Comparison of ENCODE assay signal across 19 mouse cellular contexts in genomic region chr4:43503506-43503905, GRCm38 (mm10). TPM values are rescaled to one million over a fixed set of nuclear protein-coding genes. Genes with fewer than 3 reads are reported as not detected.
DNase-seq lines count a peak whose midpoint lies in the region; ATAC-seq lines count a peak whose summit lies in the region.
"Had no signal": no experiment of that assay in that cellular context is flagged by ENCODE, and none has a peak within 500 bp of the region (broad histone marks: within the 10 kb centered on the region; RNA-seq: fewer than 3 reads in every experiment).

No protein-coding gene starts in this region.

- H3K9me3 ChIP-seq in kidney, embryonic 14.5 days (ENCODE audit: control insufficient read depth, low read length), result no peaks in the 10 kb centered on the region
- H3K9me3 ChIP-seq in intestine, embryonic 16.5 days (ENCODE audit: control insufficient read depth, low read length), result no peaks in the 10 kb centered on the region
- H3K9me3 ChIP-seq: embryonic facial prominence, embryonic 13.5 days; forebrain, embryonic 12.5 days; heart, embryonic 15.5 days had no signal

- no peak for ATAC-seq in kidney, embryonic 14.5 days (ENCODE audit: low FRiP score, low TSS enrichment)
- ATAC-seq in intestine, embryonic 16.5 days, result no peak
- ATAC-seq: forebrain, embryonic 16.5 days had no signal

- no peak overlapping the region for H3K9ac ChIP-seq in kidney, embryonic 14.5 days (ENCODE audit: low read depth, low read length)
- no peak overlapping the region for H3K9ac ChIP-seq in intestine, embryonic 16.5 days (ENCODE audit: low read depth, low read length)
- H3K9ac ChIP-seq: embryonic facial prominence, embryonic 13.5 days; forebrain, embryonic 12.5 days; heart, embryonic 15.5 days had no signal

- H3K27ac ChIP-seq in kidney, embryonic 14.5 days (ENCODE audit: low read depth, low read length), result no peak overlapping the region
- H3K27ac ChIP-seq in intestine, embryonic 16.5 days (ENCODE audit: low read length), result peak overlapping the region; percentile 57; the same call in 1 of the 2 replicates
- H3K27ac ChIP-seq: embryonic facial prominence, embryonic 13.5 days; forebrain, embryonic 12.5 days; heart, adult 2 months; heart, embryonic 15.5 days had no signal

- H3K36me3 ChIP-seq in kidney, embryonic 14.5 days (ENCODE audit: control insufficient read depth, insufficient read depth, low read length), result no peaks in the 10 kb centered on the region
- no peaks in the 10 kb centered on the region for H3K36me3 ChIP-seq in intestine, embryonic 16.5 days (ENCODE audit: control insufficient read depth, insufficient read depth, low read length)
- H3K36me3 ChIP-seq: embryonic facial prominence, embryonic 13.5 days; forebrain, embryonic 12.5 days; heart, embryonic 15.5 days had no signal

- H3K4me3 ChIP-seq in kidney, embryonic 14.5 days (ENCODE audit: low read length), result no peak overlapping the region
- no peak overlapping the region for H3K4me3 ChIP-seq in intestine, embryonic 16.5 days (ENCODE audit: low read length)
- H3K4me3 ChIP-seq: embryonic facial prominence, embryonic 13.5 days; forebrain, embryonic 12.5 days; heart, adult 2 months; heart, embryonic 15.5 days had no signal

- peak; percentile 81 for DNase-seq in kidney, adult 9 months
- peak; percentile 12 for DNase-seq in kidney, postnatal 10 days
- no peak for DNase-seq in lung, postnatal 25 days (ENCODE audit: low spot score)
- no peak for DNase-seq in ovary, postnatal 36 days (ENCODE audit: low spot score)
- DNase-seq: adrenal gland, adult 2 months; adrenal gland, postnatal 25 days; cerebellum, adult 18-20 months; cerebellum, adult 9-11 months; cerebellum, postnatal 36 days; gastrocnemius, postnatal 10 days; heart, adult 2 months; heart, postnatal 14 days had no signal

- no peak overlapping the region for H3K4me2 ChIP-seq in kidney, embryonic 14.5 days (replicated peaks; ENCODE audit: low read depth, low read length)
- H3K4me2 ChIP-seq in intestine, embryonic 16.5 days (ENCODE audit: low read depth, low read length), result peak overlapping the region; percentile 4; the same call in 1 of the 2 replicates
- H3K4me2 ChIP-seq: embryonic facial prominence, embryonic 13.5 days; forebrain, embryonic 12.5 days; heart, embryonic 11.5 days; heart, embryonic 15.5 days had no signal

- WGBS in kidney, embryonic 14.5 days, result 72% methylated on average over 6 of the region's 6 CpGs
- whole genome bisulfite sequencing in intestine, embryonic 16.5 days, result 72% methylated on average over 6 of the region's 6 CpGs

- H3K4me1 ChIP-seq in kidney, embryonic 14.5 days (ENCODE audit: control insufficient read depth, insufficient read depth, low read length), result peaks cover 2% of the 10 kb centered on the region; the same call in 1 of the 2 replicates
- peaks cover 43% of the 10 kb centered on the region for H3K4me1 ChIP-seq in intestine, embryonic 16.5 days (ENCODE audit: control insufficient read depth, insufficient read depth, low read length)

- no peaks in the 10 kb centered on the region for H3K27me3 ChIP-seq in kidney, embryonic 14.5 days (ENCODE audit: control insufficient read depth, insufficient read depth, low read length)
- no peaks in the 10 kb centered on the region for H3K27me3 ChIP-seq in intestine, embryonic 16.5 days (replicated peaks; ENCODE audit: control insufficient read depth, insufficient read depth, low read length)

RNA-seq across cellular contexts. Expression of gene Car9, which starts 3.3 kb away (rescaled TPM):
- 0.80 and 1.3 TPM in 2 replicates for polyA plus RNA-seq in kidney, embryonic 14.5 days (2014; fragmentation: Nextera tagmentation; extraction: Ambion mirVana)
- 25.0 and 25.2 TPM in 2 replicates for polyA plus RNA-seq in intestine, embryonic 16.5 days (2015; fragmentation: Nextera tagmentation; extraction: Ambion mirVana)

RNA-seq across cellular contexts. Expression of gene Arhgef39, which starts 4.0 kb away (rescaled TPM):
- polyA plus RNA-seq in kidney, embryonic 14.5 days (2014; fragmentation: Nextera tagmentation; extraction: Ambion mirVana), result 36.4 and 38.2 TPM in 2 replicates
- 40.9 and 49.7 TPM in 2 replicates for polyA plus RNA-seq in intestine, embryonic 16.5 days (2015; fragmentation: Nextera tagmentation; extraction: Ambion mirVana)

RNA-seq across cellular contexts. Expression of gene Ccdc107, which starts 10.8 kb away (rescaled TPM):
- polyA plus RNA-seq in kidney, embryonic 14.5 days (2014; fragmentation: Nextera tagmentation; extraction: Ambion mirVana), result 59.4 and 72.2 TPM in 2 replicates
- 96.7 and 102 TPM in 2 replicates for polyA plus RNA-seq in intestine, embryonic 16.5 days (2015; fragmentation: Nextera tagmentation; extraction: Ambion mirVana)

RNA-seq across cellular contexts. Expression of gene Sit1, which starts 20.0 kb away (rescaled TPM):
- not detected in 2 replicates for polyA plus RNA-seq in kidney, embryonic 14.5 days (2014; fragmentation: Nextera tagmentation; extraction: Ambion mirVana)
- not detected in 2 replicates for polyA plus RNA-seq in intestine, embryonic 16.5 days (2015; fragmentation: Nextera tagmentation; extraction: Ambion mirVana)
- polyA plus RNA-seq: embryonic facial prominence, embryonic 13.5 days; forebrain, embryonic 12.5 days; forebrain, embryonic 16.5 days; heart, adult 2 months; heart, embryonic 11.5 days had no signal

RNA-seq across cellular contexts. Expression of gene Tpm2, which starts 20.1 kb away (rescaled TPM):
- 208 and 212 TPM in 2 replicates for polyA plus RNA-seq in kidney, embryonic 14.5 days (2014; fragmentation: Nextera tagmentation; extraction: Ambion mirVana)
- 574 and 599 TPM in 2 replicates for polyA plus RNA-seq in intestine, embryonic 16.5 days (2015; fragmentation: Nextera tagmentation; extraction: Ambion mirVana)

Comparison
In these comparisons a context has a peak if more than half of its experiments do, and no peak if none do; other contexts are left out.
1. DNase-seq: peak in kidney, adult 9 months (single experiment) and kidney, postnatal 10 days (single experiment); none in lung, postnatal 25 days (single experiment) and ovary, postnatal 36 days (single experiment).
2. RNA of gene Car9, which starts 3.3 kb away (polyA plus RNA-seq): 25.0 to 25.2 TPM in intestine, embryonic 16.5 days; 0.80 to 1.3 TPM in kidney, embryonic 14.5 days; every median in the first group is over 10 times any median in the second.